Mouse (Mus musculus) heart, embryonic 12.5 days (tissue): Measurements from ENCODE around the gene Ppp1r3g. TPM values are rescaled to one million over a fixed set of nuclear protein-coding genes. Genes with fewer than 3 reads are reported as not detected.

Source experiments
- ATAC-seq: fragments of 200-750 bp; cut with Nextera tagmentation; 2 replicates; pipeline ENCODE4 v1.8.0; 2017; ENCODE audit warnings: moderate TSS enrichment, moderate library complexity; ENCODE audit not compliant: insufficient number of reproducible peaks, low FRiP score
- H3K27ac ChIP-seq: fragments of 300-500 bp; sonication (generic); 2 replicates; pipeline ENCODE4 v1.5.1; 2016; ENCODE audit warnings: mild to moderate bottlenecking, moderate library complexity; ENCODE audit not compliant: poor library complexity, severe bottlenecking
- H3K27me3 ChIP-seq: fragments of 300-500 bp; sonication (generic); replicated peaks from 2 replicates; pipeline ENCODE4 v1.6.1; 2016; ENCODE audit warnings: mild to moderate bottlenecking, moderate library complexity
- H3K36me3 ChIP-seq: fragments of 300-500 bp; sonication (generic); 2 replicates; pipeline ENCODE4 v1.6.1; 2016; ENCODE audit warnings: mild to moderate bottlenecking, moderate library complexity
- H3K4me1 ChIP-seq: fragments of 300-500 bp; sonication (generic); replicated peaks from 2 replicates; pipeline ENCODE4 v1.6.1; 2016; ENCODE audit warnings: mild to moderate bottlenecking
- H3K4me2 ChIP-seq: fragments of 300-500 bp; sonication (generic); 2 replicates; pipeline ENCODE4 v1.6.1; 2016; ENCODE audit warnings: mild to moderate bottlenecking, moderate library complexity
- H3K4me3 ChIP-seq: fragments of 300-500 bp; sonication (generic); 2 replicates; pipeline ENCODE4 v1.5.1; 2016; ENCODE audit warnings: mild to moderate bottlenecking
- H3K9ac ChIP-seq: fragments of 300-500 bp; sonication (generic); 2 replicates; pipeline ENCODE4 v1.6.1; 2016; ENCODE audit warnings: mild to moderate bottlenecking, moderate library complexity
- H3K9me3 ChIP-seq: fragments of 300-500 bp; sonication (generic); replicated peaks from 2 replicates; pipeline ENCODE4 v1.6.1; 2016; ENCODE audit warnings: mild to moderate bottlenecking, moderate library complexity
- WGBS: fragments of 180-500 bp; shearing (Covaris S2); methylation state at CpG from one replicate; pipeline ENCODE4 v1.1.7; 2016; 5-methylcytosine and 5-hydroxymethylcytosine counted together
- polyA plus RNA-seq: library from polyadenylated mRNA; unstranded; fragments of >200 nt; fragmentation: Nextera tagmentation; extraction: Ambion mirVana; gene quantifications from 2 replicates; pipeline ENCODE4 v1.2.1, GENCODE M21; 2016

The Ppp1r3g gene
- polyA plus RNA-seq = 6.8 and 7.7 TPM in 2 replicates

DNA sequence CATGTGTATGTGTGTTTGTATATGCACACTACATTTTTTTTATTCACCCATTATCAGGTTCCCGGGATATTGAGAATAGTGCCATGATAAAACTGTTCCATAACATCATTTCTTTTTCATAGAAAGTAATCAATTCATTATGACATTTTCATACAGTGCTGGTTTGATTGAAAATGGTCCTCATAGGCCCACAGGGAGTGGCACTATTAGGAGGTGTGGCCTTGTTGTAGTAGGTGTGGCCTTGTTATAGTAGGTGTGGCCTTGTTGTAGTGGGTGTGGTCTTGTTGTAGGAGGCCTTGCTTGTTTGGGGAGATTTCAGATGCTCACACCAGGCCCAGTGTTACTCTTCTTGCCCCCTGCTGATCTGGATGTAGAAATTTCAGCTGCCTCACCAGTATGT lies at the start of gene Ppp1r3g:
TSS of gene Ppp1r3g (plus strand) at position 301 of the 400 bp plus-strand sequence.
- Histone ChIP-seq H3K4me3 (no peak within 1 kb of the TSS), H3K27ac (no peak within 1 kb of the TSS), H3K36me3 (no peaks in the 10 kb centered on the region), H3K9me3 (peaks cover 4% of the 10 kb centered on the region), H3K4me1 (no peaks in the 10 kb centered on the region), H3K9ac (no peak within 1 kb of the TSS), H3K27me3 (no peaks in the 10 kb centered on the region), H3K4me2 (no peak within 1 kb of the TSS)
- no peak for ATAC-seq
- WGBS = 94% methylated on average over 1 of the region's 1 CpGs

DNA sequence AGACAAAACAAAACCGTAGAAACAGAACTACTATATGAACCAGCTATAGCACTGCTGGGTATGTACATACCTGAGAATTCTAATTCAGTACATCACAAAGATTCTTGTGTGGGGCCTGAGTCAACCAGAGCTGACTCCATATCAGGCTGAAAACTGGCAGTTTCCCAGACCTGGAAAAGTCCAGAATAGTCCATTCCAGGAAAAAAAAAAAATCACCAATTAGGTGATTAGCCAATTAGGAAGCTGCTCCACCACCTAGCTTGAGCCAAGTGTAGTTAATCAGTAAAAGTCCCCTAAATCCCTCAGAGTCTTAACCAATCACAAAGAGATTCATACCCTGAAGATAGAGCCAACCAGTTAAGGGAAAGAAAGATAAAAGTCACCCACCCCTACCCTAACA lies 47.2 kb upstream of the Ppp1r3g start:
- Histone ChIP-seq H3K9me3 (peaks cover 7% of the 10 kb centered on the region; the same call in 1 of the 2 replicates), H3K27ac (no peak overlapping the region), H3K27me3 (no peaks in the 10 kb centered on the region), H3K36me3 (no peaks in the 10 kb centered on the region), H3K4me3 (no peak overlapping the region), H3K9ac (no peak overlapping the region), H3K4me2 (no peak overlapping the region), H3K4me1 (no peaks in the 10 kb centered on the region)
- no peak for ATAC-seq
- WGBS = 82% methylated on average over 1 of the region's 1 CpGs

DNA sequence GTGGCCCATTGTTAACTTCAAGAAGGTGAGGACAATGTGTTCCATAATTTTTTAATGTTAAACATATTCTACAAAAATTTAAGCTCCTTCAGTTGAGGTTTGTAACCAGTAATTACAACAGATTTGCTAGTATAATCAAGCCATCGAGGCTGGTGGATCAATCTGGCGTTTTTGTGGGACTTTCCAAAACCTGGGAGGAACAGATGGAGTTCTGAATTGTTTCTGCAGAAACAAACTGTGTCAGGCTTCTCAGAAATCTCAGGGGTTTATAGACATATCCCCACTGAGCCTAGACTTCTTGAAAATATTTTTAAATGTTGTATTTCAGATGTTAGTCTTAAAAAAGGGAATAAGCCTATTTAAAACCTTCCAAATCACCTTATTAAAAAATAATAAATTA lies 20.6 kb upstream of the Ppp1r3g start:
- no peak for ATAC-seq
- no peak overlapping the region for H3K4me2 ChIP-seq
- H3K27ac ChIP-seq = no peak overlapping the region
- H3K9ac ChIP-seq = no peak overlapping the region
- H3K9me3 ChIP-seq = 0 out of 2 replicates have a peak, but pooled peaks cover 3% of the 10 kb centered on the region
- WGBS = 69% methylated on average over 2 of the region's 2 CpGs
- no peaks in the 10 kb centered on the region for H3K27me3 ChIP-seq
- H3K4me3 ChIP-seq = no peak overlapping the region
- no peaks in the 10 kb centered on the region for H3K36me3 ChIP-seq
- no peaks in the 10 kb centered on the region for H3K4me1 ChIP-seq

DNA sequence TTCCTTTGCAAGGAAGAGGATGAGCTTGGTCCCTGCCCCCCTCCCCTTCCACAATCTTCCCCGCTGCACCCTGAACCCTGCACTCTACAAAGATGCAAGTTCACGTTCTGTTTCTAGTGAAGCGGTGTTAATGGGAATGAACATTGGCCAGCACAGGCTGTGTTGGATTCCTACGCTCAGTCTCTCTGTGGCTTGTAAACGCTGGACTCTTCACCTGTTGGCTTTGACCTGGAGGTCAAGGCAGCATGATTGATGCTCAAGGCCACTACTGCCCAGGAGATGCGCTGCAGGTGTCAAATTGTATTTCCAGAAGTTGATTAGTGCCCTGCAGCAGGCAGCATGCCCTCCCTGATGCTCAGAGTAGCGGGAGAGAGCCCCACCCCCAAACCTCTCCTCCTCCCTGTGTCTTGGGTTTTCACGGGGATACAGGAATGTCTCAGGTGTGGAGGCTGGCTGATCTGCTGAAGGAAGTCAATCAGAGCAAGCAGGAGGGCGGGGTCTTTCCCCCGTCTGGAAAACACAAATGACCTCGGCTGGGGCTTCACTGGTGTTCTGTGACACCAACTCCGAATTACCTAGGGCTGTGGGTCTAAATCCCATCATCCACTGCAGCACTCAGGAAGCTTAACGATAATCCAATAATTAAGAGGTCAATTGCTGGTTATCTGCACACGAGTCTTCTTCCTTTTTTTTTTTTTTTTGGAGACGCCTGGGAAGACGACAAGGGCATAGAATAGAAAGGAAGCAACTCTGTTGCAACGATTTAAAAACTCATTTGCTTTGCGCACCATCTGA lies 18.6 kb upstream of the Ppp1r3g start:
- Histone ChIP-seq H3K27ac (no peak overlapping the region), H3K27me3 (no peaks in the 10 kb centered on the region), H3K36me3 (no peaks in the 10 kb centered on the region), H3K9me3 (no peaks in the 10 kb centered on the region), H3K4me2 (no peak overlapping the region), H3K9ac (no peak overlapping the region), H3K4me1 (no peaks in the 10 kb centered on the region), H3K4me3 (no peak overlapping the region)
- ATAC-seq = no peak
- WGBS = 60% methylated on average over 18 of the region's 18 CpGs

DNA sequence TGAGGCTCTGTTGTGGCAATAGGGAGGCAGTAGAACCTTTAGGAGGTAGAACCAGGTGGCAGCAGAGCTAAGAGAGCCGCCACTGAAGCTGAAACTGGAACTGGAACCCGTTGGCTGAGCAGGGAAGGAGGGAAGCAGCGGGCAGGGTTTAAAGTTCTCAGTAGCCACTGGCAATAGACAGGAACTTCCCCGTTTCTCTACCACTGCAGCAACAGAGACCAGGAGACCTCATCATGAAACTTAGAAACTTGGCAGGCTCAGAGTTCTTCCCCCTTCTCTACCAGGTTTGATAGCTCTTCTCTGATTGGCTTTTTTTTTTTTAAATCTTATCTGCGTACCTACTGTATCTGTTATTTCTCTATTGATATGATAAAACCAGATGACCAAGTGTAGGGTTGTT lies 17.7 kb upstream of the Ppp1r3g start:
- Histone ChIP-seq H3K27ac (no peak overlapping the region), H3K27me3 (no peaks in the 10 kb centered on the region), H3K9me3 (no peaks in the 10 kb centered on the region), H3K4me3 (no peak overlapping the region), H3K4me2 (no peak overlapping the region), H3K9ac (no peak overlapping the region), H3K36me3 (no peaks in the 10 kb centered on the region), H3K4me1 (no peaks in the 10 kb centered on the region)
- no peak for ATAC-seq
- 73% methylated on average over 5 of the region's 5 CpGs for WGBS

DNA sequence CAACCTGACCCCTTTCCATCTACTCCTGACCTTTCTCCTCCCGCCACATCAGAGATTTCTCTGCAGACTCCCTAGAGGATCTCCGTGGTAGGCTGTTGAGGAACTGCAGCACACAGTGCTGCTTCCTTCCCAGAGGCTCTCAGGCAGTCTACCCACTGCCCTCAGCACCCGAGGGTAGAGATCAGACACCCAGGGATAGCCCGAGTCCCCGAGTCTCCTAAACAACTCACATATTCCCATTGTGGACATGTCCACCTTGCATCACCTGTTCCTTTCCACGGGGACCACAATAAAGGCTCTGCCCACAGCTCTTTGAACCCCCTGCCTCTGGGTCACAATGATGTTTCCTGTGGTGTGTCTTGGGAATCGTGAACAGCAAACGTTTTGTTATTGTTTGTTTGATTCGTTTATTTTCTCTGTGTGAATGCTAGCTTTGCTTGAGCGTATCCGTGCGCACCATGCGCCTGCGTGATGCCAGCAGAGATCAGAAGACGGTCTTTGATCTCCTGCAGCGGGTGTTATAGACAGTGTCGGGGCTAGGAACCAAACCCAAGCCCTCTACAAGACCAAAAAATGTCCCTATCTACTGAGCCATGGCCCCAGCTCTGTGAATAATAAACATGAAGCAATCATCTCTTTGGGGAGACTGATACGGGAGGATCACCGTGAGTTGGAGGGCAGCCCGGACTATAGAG lies 11.8 kb upstream of the Ppp1r3g start:
- H3K27me3 ChIP-seq = 0 out of 2 replicates have a peak, but pooled peaks cover 5% of the 10 kb centered on the region
- no peak for ATAC-seq

DNA sequence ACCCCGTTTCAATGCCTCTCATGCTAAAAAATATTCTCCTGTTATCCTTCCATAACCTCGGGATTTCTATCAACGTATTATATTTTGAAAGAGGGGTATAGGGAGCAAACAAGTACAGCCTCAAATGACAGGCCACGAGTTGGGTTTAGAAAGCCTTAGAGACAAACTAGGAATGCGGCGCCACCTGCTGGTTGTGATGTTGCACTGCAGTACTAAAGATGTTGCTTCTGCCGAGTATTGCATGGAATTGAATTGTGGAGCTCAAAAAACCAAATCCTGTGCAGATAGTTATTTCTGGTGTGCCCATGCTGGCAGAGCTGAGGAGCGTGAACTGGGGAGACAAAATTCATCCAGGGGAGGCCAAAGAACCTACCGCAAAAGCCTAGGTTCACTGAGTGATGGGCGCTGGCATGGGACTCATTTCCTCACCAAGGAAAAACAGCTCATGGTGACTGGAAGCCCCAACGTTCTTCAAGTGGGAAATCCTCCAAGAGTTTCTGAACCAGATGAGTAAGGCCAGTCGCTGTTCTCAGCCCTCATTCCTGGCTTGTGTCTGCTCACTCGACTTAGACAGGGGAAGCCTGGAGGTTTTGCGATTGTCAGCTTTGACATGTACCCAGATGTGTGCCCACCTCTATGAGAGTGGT lies 11.2 kb upstream of the Ppp1r3g start:
- no peak overlapping the region for H3K9ac ChIP-seq
- no peak for ATAC-seq
- WGBS = 18% methylated on average over 14 of the region's 14 CpGs
- H3K27ac ChIP-seq = no peak overlapping the region
- H3K27me3 ChIP-seq = 0 out of 2 replicates have a peak, but pooled peaks cover 5% of the 10 kb centered on the region
- no peaks in the 10 kb centered on the region for H3K36me3 ChIP-seq
- no peaks in the 10 kb centered on the region for H3K4me1 ChIP-seq
- peak overlapping the region; percentile 43 for H3K4me2 ChIP-seq
- no peaks in the 10 kb centered on the region for H3K9me3 ChIP-seq
- no peak overlapping the region for H3K4me3 ChIP-seq

More for the DNA sequence above, 11.8 kb upstream of the Ppp1r3g start:
- Histone ChIP-seq H3K27ac (no peak overlapping the region), H3K4me2 (no peak overlapping the region), H3K36me3 (no peaks in the 10 kb centered on the region), H3K9ac (no peak overlapping the region), H3K9me3 (no peaks in the 10 kb centered on the region), H3K4me1 (no peaks in the 10 kb centered on the region), H3K4me3 (no peak overlapping the region)
- WGBS = 69% methylated on average over 20 of the region's 20 CpGs

DNA sequence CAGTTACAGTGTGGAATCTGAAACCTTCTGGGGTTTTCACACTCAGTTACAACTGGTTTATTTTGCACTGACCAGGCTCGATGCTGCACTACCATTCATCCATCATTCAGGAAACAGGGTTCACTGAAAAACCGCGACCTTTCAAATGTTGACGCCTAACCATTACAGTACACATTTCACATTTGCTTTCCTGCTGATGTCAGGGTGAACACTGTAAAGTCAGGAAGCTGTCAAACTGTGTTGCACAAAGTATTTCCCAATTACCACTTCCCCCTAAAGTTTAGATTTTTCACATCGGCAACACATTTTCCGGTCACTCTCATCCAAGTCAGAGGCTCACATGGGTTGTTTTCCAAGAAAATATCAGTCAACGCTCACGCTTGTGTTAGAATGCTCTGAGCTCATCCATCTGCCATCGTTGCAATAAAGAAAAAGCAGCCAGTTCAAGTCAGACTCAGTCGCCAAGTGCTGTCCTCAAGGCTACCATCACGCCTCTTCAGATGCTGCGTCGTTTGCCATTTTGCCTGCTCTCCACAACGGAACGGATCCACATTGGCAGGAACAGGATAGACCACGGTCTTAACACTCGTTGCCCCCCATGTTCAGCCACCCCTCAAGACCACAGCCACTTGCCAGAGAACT lies 8.7 kb upstream of the Ppp1r3g start:
- Histone ChIP-seq H3K4me2 (no peak overlapping the region), H3K36me3 (no peaks in the 10 kb centered on the region), H3K27ac (no peak overlapping the region), H3K9ac (no peak overlapping the region), H3K4me1 (no peaks in the 10 kb centered on the region), H3K4me3 (no peak overlapping the region), H3K9me3 (peaks cover 4% of the 10 kb centered on the region), H3K27me3 (0 out of 2 replicates have a peak, but pooled peaks cover 5% of the 10 kb centered on the region)
- ATAC-seq = no peak
- WGBS = 72% methylated on average over 17 of the region's 17 CpGs

DNA sequence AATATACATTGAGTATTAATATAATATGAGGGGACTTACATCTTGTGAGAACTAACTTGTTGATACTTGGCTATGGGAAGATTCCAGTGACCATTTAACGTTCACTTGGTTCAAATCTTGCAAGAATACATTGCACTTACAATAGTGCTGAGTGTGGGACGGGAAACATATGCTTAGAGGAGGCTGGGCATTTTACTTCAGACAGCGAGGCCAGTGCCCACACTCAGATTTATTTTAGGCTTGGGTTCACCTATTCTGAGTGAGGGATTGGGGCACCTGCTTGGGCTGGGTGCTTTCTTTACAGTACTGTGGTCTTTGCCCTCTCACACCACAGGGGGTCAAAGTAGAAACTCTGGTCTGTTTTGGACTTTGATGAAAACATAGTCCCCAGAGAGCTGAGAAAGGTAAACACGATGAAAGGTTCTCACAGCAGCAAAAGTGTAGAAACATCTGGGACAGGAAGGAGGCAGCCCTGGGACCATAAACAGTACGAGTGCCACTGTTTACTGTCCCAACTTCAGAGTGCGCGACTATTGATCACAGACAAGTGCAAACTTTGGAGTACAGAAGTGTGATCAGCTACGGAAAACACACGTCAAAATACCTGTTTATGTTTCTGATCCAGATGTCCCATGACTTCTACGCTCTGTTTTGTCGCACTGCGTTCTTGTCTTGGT lies 890 bp downstream of the Ppp1r3g start:
- WGBS = 74% methylated on average over 12 of the region's 12 CpGs
- no peaks in the 10 kb centered on the region for H3K27me3 ChIP-seq
- no peaks in the 10 kb centered on the region for H3K36me3 ChIP-seq
- no peaks in the 10 kb centered on the region for H3K4me1 ChIP-seq
- H3K27ac ChIP-seq = no peak overlapping the region
- no peak overlapping the region for H3K4me2 ChIP-seq
- no peaks in the 10 kb centered on the region; the same call in 1 of the 2 replicates for H3K9me3 ChIP-seq
- H3K4me3 ChIP-seq = no peak overlapping the region
- ATAC-seq = no peak
- H3K9ac ChIP-seq = no peak overlapping the region

DNA sequence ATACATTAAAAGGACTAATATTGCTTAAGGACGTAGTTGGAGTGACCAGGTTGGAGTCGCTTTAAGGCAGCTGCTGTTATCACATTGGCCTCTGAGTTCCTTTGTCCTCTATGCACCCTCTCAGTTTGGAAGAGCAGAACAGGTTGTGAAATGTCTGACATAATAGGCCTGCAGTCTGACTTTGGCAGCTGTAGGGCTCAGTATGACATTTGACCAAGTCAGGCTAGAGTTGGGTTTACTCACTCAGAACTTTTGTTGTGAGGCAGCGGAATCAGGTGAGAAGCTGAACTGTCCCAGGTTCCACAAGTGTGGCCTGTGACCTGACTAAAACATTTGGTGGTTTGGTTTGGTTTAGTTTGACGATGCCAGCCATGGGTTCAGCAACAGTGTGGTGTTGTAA lies 4.9 kb downstream of the Ppp1r3g start:
- WGBS = 73% methylated on average over 4 of the region's 4 CpGs
- ATAC-seq = no peak

More for the DNA sequence above, 4.9 kb downstream of the Ppp1r3g start:
- Histone ChIP-seq H3K27ac (no peak overlapping the region), H3K9me3 (no peaks in the 10 kb centered on the region), H3K4me2 (no peak overlapping the region), H3K27me3 (no peaks in the 10 kb centered on the region), H3K36me3 (no peaks in the 10 kb centered on the region), H3K4me1 (0 out of 2 replicates have a peak, but pooled peaks cover 6% of the 10 kb centered on the region), H3K9ac (no peak overlapping the region), H3K4me3 (no peak overlapping the region)
